Mouse (Mus musculus) myocyte (in vitro differentiated cells): ENCODE results near the gene Sh3gl1.

Experiments
- POLR2A ChIP-seq: IDR thresholded peaks from one replicate; pipeline ENCODE4 v1.6.1; 2011; ENCODE audit warnings: low read depth, mild to moderate bottlenecking, control low read depth, moderate library complexity; ENCODE audit not compliant: insufficient read length
- POLR2AphosphoS2 ChIP-seq: IDR thresholded peaks from one replicate; pipeline ENCODE4 v1.6.1; 2011; ENCODE audit warnings: low read depth, control low read depth; ENCODE audit not compliant: insufficient read length
- TCF3 ChIP-seq: IDR thresholded peaks from one replicate; pipeline ENCODE4 v1.6.1; 2011; ENCODE audit warnings: low read depth, control low read depth; ENCODE audit not compliant: insufficient read length

DNA sequence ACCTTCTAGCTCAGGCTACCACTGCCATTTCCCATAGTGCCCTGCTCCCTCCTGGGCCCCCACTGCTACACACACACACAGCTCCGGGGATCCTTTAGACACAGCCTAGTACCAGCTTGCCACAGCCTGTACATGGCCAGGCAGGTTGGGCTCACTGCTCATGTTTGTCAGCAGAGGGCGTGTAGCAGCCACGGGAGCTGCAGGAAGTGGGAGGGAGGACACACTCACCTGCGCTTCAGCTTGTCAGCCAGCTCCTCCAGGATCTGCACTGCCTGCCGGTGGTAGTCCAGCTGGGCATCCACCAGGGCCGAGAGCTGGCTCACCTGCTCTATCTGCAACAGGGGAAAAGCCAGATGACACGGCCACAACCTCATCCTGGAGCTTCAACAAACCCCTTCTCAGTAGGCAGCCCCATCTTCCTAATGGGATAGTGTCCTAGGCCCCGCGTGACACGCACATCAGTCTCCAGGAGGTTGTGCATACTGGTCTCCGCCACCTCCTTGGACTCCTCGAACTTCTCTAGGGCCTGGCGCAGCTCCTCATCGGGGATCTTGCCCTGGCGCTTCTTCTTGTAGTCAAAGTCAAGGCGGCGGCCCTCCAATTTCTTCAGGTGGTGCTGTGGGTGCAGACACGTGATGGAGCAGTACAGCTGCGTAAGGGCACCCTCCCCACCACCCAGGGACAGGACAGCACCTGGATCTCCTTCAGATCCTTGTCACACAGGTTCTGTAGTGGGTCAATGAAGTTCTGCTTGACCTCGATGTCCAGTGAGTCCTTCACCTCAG lies 17.9 kb downstream of the Sh3gl1 start:
- TF ChIP-seq POLR2AphosphoS2 (peak; percentile 82), TCF3 (no peak), POLR2A (peak; percentile 52)
